Mouse (Mus musculus) thymus, postnatal 36 days (tissue): ENCODE results near the gene Aff2.

ENCODE experiments used
- DNase-seq, 2 experiments: peaks; one replicate each; pipeline ENCODE4 v3.0.0; 2022; ENCODE audit warnings: mixed read lengths in 2 of 2

Gene Aff2

GRCm38 (mm10) chrX:69360238-69361054, at the start of gene Aff2:
Gene Aff2 (plus strand): TSS chrX:69360294.
- no peak for DNase-seq

GRCm38 (mm10) chrX:69337296-69337695, 22.8 kb upstream of the Aff2 start:
- DNase-seq: no peak

- DNase-seq: no peak
Observed at GRCm38 (mm10) chrX:69355621-69356020, 4.5 kb upstream of the Aff2 start.

GRCm38 (mm10) chrX:69359360-69359759, 734 bp upstream of the Aff2 start:
- no peak for DNase-seq

GRCm38 (mm10) chrX:69359885-69360237, 233 bp upstream of the Aff2 start:
- no peak for DNase-seq

- DNase-seq: no peak
Observed at GRCm38 (mm10) chrX:69361055-69361558, 1.0 kb downstream of the Aff2 start.

GRCm38 (mm10) chrX:69364198-69364597, 4.1 kb downstream of the Aff2 start:
- no peak for DNase-seq

GRCm38 (mm10) chrX:69373341-69373740, 13.2 kb downstream of the Aff2 start:
- DNase-seq: no peak

- DNase-seq: no peak
Observed at GRCm38 (mm10) chrX:69389738-69390137, 29.6 kb downstream of the Aff2 start.

GRCm38 (mm10) chrX:69415043-69415442, 54.9 kb downstream of the Aff2 start:
- no peak for DNase-seq

- DNase-seq: no peak
Observed at GRCm38 (mm10) chrX:69438422-69438821, 78.3 kb downstream of the Aff2 start.

- DNase-seq: no peak
Observed at GRCm38 (mm10) chrX:69441937-69442336, 81.8 kb downstream of the Aff2 start.

- DNase-seq: no peak
Observed at GRCm38 (mm10) chrX:69460896-69461295, 100.8 kb downstream of the Aff2 start.

- no peak for DNase-seq
Observed at GRCm38 (mm10) chrX:69502061-69502460, 142.0 kb downstream of the Aff2 start.

- DNase-seq: no peak
Observed at GRCm38 (mm10) chrX:69518040-69518575, 158.0 kb downstream of the Aff2 start.

GRCm38 (mm10) chrX:69540811-69541210, 180.7 kb downstream of the Aff2 start:
- no peak for DNase-seq

- DNase-seq: no peak
Observed at GRCm38 (mm10) chrX:69579903-69580459, 219.9 kb downstream of the Aff2 start.

- no peak for DNase-seq
Observed at GRCm38 (mm10) chrX:69608793-69609192, 248.7 kb downstream of the Aff2 start.

- no peak for DNase-seq
Observed at GRCm38 (mm10) chrX:69663038-69663437, 302.9 kb downstream of the Aff2 start.

GRCm38 (mm10) chrX:69666145-69666677, 306.1 kb downstream of the Aff2 start:
- DNase-seq: no peak

- no peak for DNase-seq
Observed at GRCm38 (mm10) chrX:69675691-69676090, 315.6 kb downstream of the Aff2 start.

- no peak for DNase-seq
Observed at GRCm38 (mm10) chrX:69698840-69699239, 338.7 kb downstream of the Aff2 start.

- no peak for DNase-seq
Observed at GRCm38 (mm10) chrX:69738972-69739371, 378.9 kb downstream of the Aff2 start.
